Mouse (Mus musculus) heart, embryonic 15.5 days (tissue): ENCODE measurements around the gene Rag2. TPM values are rescaled to one million over a fixed set of nuclear protein-coding genes. Genes with fewer than 3 reads are reported as not detected.

Experiments used
- ATAC-seq: fragments of 200-750 bp; cut with Nextera tagmentation; replicated peaks from 2 replicates; pipeline ENCODE4 v1.8.0; 2017; ENCODE audit warnings: low read depth, moderate TSS enrichment; ENCODE audit not compliant: insufficient number of reproducible peaks, insufficient read depth, low FRiP score
- H3K27ac ChIP-seq: fragments of 300-500 bp; sonication (generic); 2 replicates; pipeline ENCODE4 v1.5.1; 2015; ENCODE audit warnings: mild to moderate bottlenecking, inconsistent platforms
- H3K27me3 ChIP-seq: fragments of 300-500 bp; sonication (generic); 2 replicates; pipeline ENCODE4 v1.6.1; 2015; ENCODE audit warnings: inconsistent platforms
- H3K36me3 ChIP-seq: fragments of 300-500 bp; sonication (generic); 2 replicates; pipeline ENCODE4 v1.6.1; 2015; ENCODE audit warnings: mild to moderate bottlenecking, inconsistent platforms
- H3K4me1 ChIP-seq: fragments of 300-500 bp; sonication (generic); replicated peaks from 2 replicates; pipeline ENCODE4 v1.6.1; 2015; ENCODE audit warnings: inconsistent platforms
- H3K4me2 ChIP-seq: fragments of 300-500 bp; sonication (generic); 2 replicates; pipeline ENCODE4 v1.6.1; 2015; ENCODE audit warnings: inconsistent platforms, mild to moderate bottlenecking, moderate library complexity
- H3K4me3 ChIP-seq: fragments of 300-500 bp; sonication (generic); 2 replicates; pipeline ENCODE4 v1.5.1; 2015; ENCODE audit warnings: mild to moderate bottlenecking, inconsistent platforms
- H3K9ac ChIP-seq: fragments of 300-500 bp; sonication (generic); 2 replicates; pipeline ENCODE4 v1.6.1; 2015; ENCODE audit warnings: mild to moderate bottlenecking, inconsistent platforms
- H3K9me3 ChIP-seq: fragments of 300-500 bp; sonication (generic); replicated peaks from 2 replicates; pipeline ENCODE4 v1.6.1; 2016; ENCODE audit warnings: inconsistent platforms
- WGBS: fragments of 180-500 bp; shearing (Covaris S2); methylation state at CpG from one replicate; pipeline ENCODE4 v1.1.7; 2015; ENCODE audit warnings: mixed read lengths; 5-methylcytosine and 5-hydroxymethylcytosine counted together
- polyA plus RNA-seq: library from polyadenylated mRNA; unstranded; fragments of >200 nt; fragmentation: Nextera tagmentation; extraction: Ambion mirVana; gene quantifications from 2 replicates; pipeline ENCODE4 v1.2.1, GENCODE M21; 2015

Gene Rag2
- polyA plus RNA-seq, 1 experiment from 2014 or later = 0.64 TPM

GRCm38 (mm10) chr2:101660536-101660935 is 36.0 kb downstream of the Rag2 start:
- H3K9me3 ChIP-seq = no peaks in the 10 kb centered on the region
- no peaks in the 10 kb centered on the region for H3K27me3 ChIP-seq
- no peak overlapping the region for H3K9ac ChIP-seq
- H3K36me3 ChIP-seq = no peaks in the 10 kb centered on the region
- H3K27ac ChIP-seq = no peak overlapping the region
- no peak for ATAC-seq
- H3K4me2 ChIP-seq = no peak overlapping the region
- peaks cover 2% of the 10 kb centered on the region for H3K4me1 ChIP-seq
- H3K4me3 ChIP-seq = no peak overlapping the region
- WGBS = 58% methylated on average over 2 of the region's 2 CpGs

GRCm38 (mm10) chr2:101665058-101665702 is 40.7 kb downstream of the Rag2 start:
- 17% methylated on average over 9 of the region's 9 CpGs for WGBS
- Histone ChIP-seq H3K4me2 (no peak overlapping the region), H3K4me1 (peaks cover 3% of the 10 kb centered on the region), H3K9ac (no peak overlapping the region), H3K27ac (no peak overlapping the region), H3K4me3 (no peak overlapping the region), H3K9me3 (no peaks in the 10 kb centered on the region), H3K27me3 (no peaks in the 10 kb centered on the region), H3K36me3 (no peaks in the 10 kb centered on the region)
- ATAC-seq = 0 out of 2 replicates have a peak, but pooled peaks have one; percentile 35

- no peak overlapping the region for H3K4me2 ChIP-seq
- H3K9me3 ChIP-seq = no peaks in the 10 kb centered on the region
- no peak overlapping the region for H3K4me3 ChIP-seq
- no peak for ATAC-seq
- H3K27me3 ChIP-seq = no peaks in the 10 kb centered on the region
- WGBS = 86% methylated on average over 3 of the region's 3 CpGs
- no peak overlapping the region for H3K9ac ChIP-seq
- no peak overlapping the region for H3K27ac ChIP-seq
- no peaks in the 10 kb centered on the region for H3K36me3 ChIP-seq
- H3K4me1 ChIP-seq = peaks cover 3% of the 10 kb centered on the region
These were observed 41.2 kb downstream of the Rag2 start for GRCm38 (mm10) chr2:101665703-101666092.

- Histone ChIP-seq H3K27ac (no peak overlapping the region), H3K36me3 (no peaks in the 10 kb centered on the region), H3K4me1 (peaks cover 3% of the 10 kb centered on the region), H3K9me3 (no peaks in the 10 kb centered on the region), H3K9ac (no peak overlapping the region), H3K27me3 (no peaks in the 10 kb centered on the region), H3K4me2 (no peak overlapping the region), H3K4me3 (no peak overlapping the region)
- no peak for ATAC-seq
- 65% methylated on average over 3 of the region's 3 CpGs for WGBS
These were observed 44.2 kb downstream of the Rag2 start for GRCm38 (mm10) chr2:101668751-101669150.

GRCm38 (mm10) chr2:101673547-101673946 is 49.0 kb downstream of the Rag2 start:
- no peak overlapping the region for H3K4me2 ChIP-seq
- no peak overlapping the region for H3K4me3 ChIP-seq
- no peak for ATAC-seq
- H3K27ac ChIP-seq = no peak overlapping the region
- H3K36me3 ChIP-seq = no peaks in the 10 kb centered on the region
- WGBS = 62% methylated on average over 3 of the region's 3 CpGs
- H3K27me3 ChIP-seq = peaks cover 4% of the 10 kb centered on the region; the same call in 1 of the 2 replicates
- H3K9me3 ChIP-seq = no peaks in the 10 kb centered on the region
- H3K4me1 ChIP-seq = 0 out of 2 replicates have a peak, but pooled peaks cover 2% of the 10 kb centered on the region
- H3K9ac ChIP-seq = no peak overlapping the region

- Histone ChIP-seq H3K36me3 (no peaks in the 10 kb centered on the region), H3K4me3 (peak within 1 kb of the TSS; percentile 99), H3K27me3 (peaks cover 4% of the 10 kb centered on the region; the same call in 1 of the 2 replicates), H3K4me2 (peak within 1 kb of the TSS; percentile 82), H3K27ac (peak within 1 kb of the TSS; percentile 53; the same call in 1 of the 2 replicates), H3K9ac (peak within 1 kb of the TSS; percentile 90), H3K4me1 (peaks cover 10% of the 10 kb centered on the region), H3K9me3 (no peaks in the 10 kb centered on the region)
- WGBS = under 1% methylated on average over 67 of the region's 68 CpGs
- peak; percentile 94 for ATAC-seq
These were observed 53.9 kb downstream of the Rag2 start, which contains the start of gene Traf6 for GRCm38 (mm10) chr2:101678236-101679021. Gene Traf6, plus strand, starts transcription at chr2:101678429.

GRCm38 (mm10) chr2:101679164-101679784 is 54.8 kb downstream of the Rag2 start:
- peak overlapping the region; percentile 90 for H3K9ac ChIP-seq
- no peaks in the 10 kb centered on the region for H3K36me3 ChIP-seq
- peaks cover 4% of the 10 kb centered on the region; the same call in 1 of the 2 replicates for H3K27me3 ChIP-seq
- 4% methylated on average over 15 of the region's 15 CpGs for WGBS
- H3K4me2 ChIP-seq = peak overlapping the region; percentile 82
- H3K4me3 ChIP-seq = peak overlapping the region; percentile 99
- H3K27ac ChIP-seq = no peak overlapping the region
- peaks cover 10% of the 10 kb centered on the region for H3K4me1 ChIP-seq
- ATAC-seq = no peak
- no peaks in the 10 kb centered on the region for H3K9me3 ChIP-seq

Other genes with a start within 250 kb of the Rag2 start
- gene Rag1, start 24.8 kb downstream of the Rag2 start, polyA plus RNA-seq = 0.74 and 8.5 TPM in 2 replicates
- gene B230118H07Rik, start 24.8 kb downstream of the Rag2 start, polyA plus RNA-seq = 51.1 and 57.1 TPM in 2 replicates
- 3.9 and 6.1 TPM in 2 replicates for gene Traf6, start 53.7 kb downstream of the Rag2 start, polyA plus RNA-seq